In genomic region chr6:55392453-55392852, GRCm38 (mm10) we compare ENCODE assay signal across 9 mouse cellular contexts. TPM values are rescaled to one million over a fixed set of nuclear protein-coding genes. Genes with fewer than 3 reads are reported as not detected.
A peak's percentile ranks its signal among the peaks of the same experiment; 100 is the strongest.
DNase-seq lines count a peak whose midpoint lies in the region; ATAC-seq lines count a peak whose summit lies in the region.
"Had no signal": no experiment of that assay in that cellular context is flagged by ENCODE, and none has a peak within 500 bp of the region (broad histone marks: within the 10 kb centered on the region; RNA-seq: fewer than 3 reads in every experiment).

No protein-coding gene starts in this region.

- no peaks in the 10 kb centered on the region for H3K36me3 ChIP-seq in forebrain, embryonic 10.5 days (replicated peaks)
- no peaks in the 10 kb centered on the region for H3K36me3 ChIP-seq in forebrain, embryonic 13.5 days (ENCODE audit: poor library complexity, severe bottlenecking)
- no peaks in the 10 kb centered on the region for H3K36me3 ChIP-seq in intestine, embryonic 16.5 days (ENCODE audit: control insufficient read depth, insufficient read depth, low read length)
- no peaks in the 10 kb centered on the region for H3K36me3 ChIP-seq in midbrain, embryonic 12.5 days

- no peak overlapping the region for H3K9ac ChIP-seq in forebrain, embryonic 13.5 days
- no peak overlapping the region for H3K9ac ChIP-seq in intestine, embryonic 16.5 days (ENCODE audit: low read depth, low read length)
- H3K9ac ChIP-seq in midbrain, embryonic 12.5 days (replicated peaks): no peak overlapping the region

- peaks cover 34% of the 10 kb centered on the region for H3K4me1 ChIP-seq in forebrain, embryonic 10.5 days
- peaks cover 73% of the 10 kb centered on the region for H3K4me1 ChIP-seq in forebrain, embryonic 13.5 days
- H3K4me1 ChIP-seq in intestine, embryonic 16.5 days (ENCODE audit: control insufficient read depth, insufficient read depth, low read length): peaks cover 10% of the 10 kb centered on the region
- peaks cover 42% of the 10 kb centered on the region for H3K4me1 ChIP-seq in midbrain, embryonic 12.5 days

- H3K27me3 ChIP-seq in forebrain, embryonic 10.5 days (ENCODE audit: poor library complexity, severe bottlenecking): peaks cover 14% of the 10 kb centered on the region; the same call in 1 of the 2 replicates
- no peaks in the 10 kb centered on the region for H3K27me3 ChIP-seq in forebrain, embryonic 13.5 days
- no peaks in the 10 kb centered on the region for H3K27me3 ChIP-seq in intestine, embryonic 16.5 days (replicated peaks; ENCODE audit: control insufficient read depth, insufficient read depth, low read length)
- H3K27me3 ChIP-seq in midbrain, embryonic 12.5 days: peaks cover 13% of the 10 kb centered on the region; the same call in 1 of the 2 replicates

- no peaks in the 10 kb centered on the region for H3K9me3 ChIP-seq in forebrain, embryonic 10.5 days
- no peaks in the 10 kb centered on the region for H3K9me3 ChIP-seq in forebrain, embryonic 13.5 days (replicated peaks)
- H3K9me3 ChIP-seq in intestine, embryonic 16.5 days (ENCODE audit: control insufficient read depth, low read length): no peaks in the 10 kb centered on the region
- H3K9me3 ChIP-seq in midbrain, embryonic 12.5 days: no peaks in the 10 kb centered on the region

- no peak overlapping the region for H3K4me3 ChIP-seq in forebrain, embryonic 10.5 days
- H3K4me3 ChIP-seq in forebrain, embryonic 13.5 days: no peak overlapping the region
- H3K4me3 ChIP-seq in intestine, embryonic 16.5 days (ENCODE audit: low read length): no peak overlapping the region
- H3K4me3 ChIP-seq in midbrain, embryonic 12.5 days: no peak overlapping the region
- H3K4me3 ChIP-seq: megakaryocyte, embryonic 14.5 days had no signal

- intact Hi-C loops in left cerebral cortex, postnatal 25 days (cut with DNase I): loop anchor here (1.0 to 10.0 kb wide), 3 partner anchors 113 to 412 kb away; no protein-coding TSS in a partner anchor

- no peak overlapping the region for H3K27ac ChIP-seq in forebrain, embryonic 10.5 days
- no peak overlapping the region; the same call in 1 of the 2 replicates for H3K27ac ChIP-seq in forebrain, embryonic 13.5 days
- H3K27ac ChIP-seq in intestine, embryonic 16.5 days (ENCODE audit: low read length): no peak overlapping the region
- H3K27ac ChIP-seq in midbrain, embryonic 12.5 days (replicated peaks): no peak overlapping the region

- ATAC-seq in forebrain, embryonic 13.5 days: no peak
- ATAC-seq in intestine, embryonic 16.5 days: peak; percentile 45; the same call in 1 of the 2 replicates
- peak; percentile 45 for ATAC-seq in midbrain, embryonic 12.5 days (ENCODE audit: low FRiP score, low read depth)

- DNase-seq in forebrain, embryonic 10.5 days (ENCODE audit: extremely low spot score, low spot score): peak; percentile 78
- peak; percentile 93 to 97 for DNase-seq in cerebellum, postnatal 14 days
- peak; percentile 88 for DNase-seq in gastrocnemius, postnatal 10 days
- peak; percentile 76 to 77 for DNase-seq in left cerebral cortex, postnatal 25 days (ENCODE audit: low spot score in 2 of 2)
- peak; percentile 63 to 82 for DNase-seq in spleen, postnatal 10 days (ENCODE audit: low spot score in 2 of 2)

- no peak overlapping the region for H3K4me2 ChIP-seq in forebrain, embryonic 13.5 days
- H3K4me2 ChIP-seq in intestine, embryonic 16.5 days (ENCODE audit: low read depth, low read length): no peak overlapping the region
- H3K4me2 ChIP-seq in midbrain, embryonic 12.5 days (replicated peaks): no peak overlapping the region

- WGBS in forebrain, embryonic 10.5 days: 24% methylated on average over 4 of the region's 4 CpGs
- 15% methylated on average over 4 of the region's 4 CpGs for WGBS in forebrain, embryonic 13.5 days
- 8% methylated on average over 4 of the region's 4 CpGs for WGBS in intestine, embryonic 16.5 days
- WGBS in midbrain, embryonic 12.5 days: 9% methylated on average over 4 of the region's 4 CpGs

RNA-seq across cellular contexts. Expression of gene Ghrhr, which starts 16.4 kb away (rescaled TPM):
- not detected in 2 replicates for polyA plus RNA-seq in forebrain, embryonic 10.5 days (2016; fragmentation: Nextera tagmentation; extraction: Ambion mirVana)
- polyA plus RNA-seq in forebrain, embryonic 13.5 days (2015; fragmentation: Nextera tagmentation; extraction: Ambion mirVana): not detected in 2 replicates
- not detected for total RNA-seq in gastrocnemius, postnatal 10 days (2021)
- polyA plus RNA-seq in intestine, embryonic 16.5 days (2015; fragmentation: Nextera tagmentation; extraction: Ambion mirVana): 0.32 and 0.46 TPM in 2 replicates
- total RNA-seq in left cerebral cortex, postnatal 25 days (2021): not detected
- polyA plus RNA-seq in midbrain, embryonic 12.5 days (2016; fragmentation: Nextera tagmentation; extraction: Ambion mirVana): not detected in 2 replicates

RNA-seq across cellular contexts. Expression of gene Aqp1, which starts 56.2 kb away (rescaled TPM):
- polyA plus RNA-seq in forebrain, embryonic 10.5 days (2016; fragmentation: Nextera tagmentation; extraction: Ambion mirVana): 0.65 and 0.93 TPM in 2 replicates
- polyA plus RNA-seq in forebrain, embryonic 13.5 days (2015; fragmentation: Nextera tagmentation; extraction: Ambion mirVana): 1.7 and 4.2 TPM in 2 replicates
- 100 to 1,000 TPM; 127 to 167 TPM for total RNA-seq in gastrocnemius, postnatal 10 days (2021)
- polyA plus RNA-seq in intestine, embryonic 16.5 days (2015; fragmentation: Nextera tagmentation; extraction: Ambion mirVana): 21.8 and 23.2 TPM in 2 replicates
- total RNA-seq in left cerebral cortex, postnatal 25 days (2021): 1 to 10 TPM; 1.3 to 2.5 TPM
- 5.0 and 7.9 TPM in 2 replicates for polyA plus RNA-seq in midbrain, embryonic 12.5 days (2016; fragmentation: Nextera tagmentation; extraction: Ambion mirVana)

RNA-seq across cellular contexts. Expression of gene Adcyap1r1, which starts 59.3 kb away (rescaled TPM):
- 3.4 and 3.9 TPM in 2 replicates for polyA plus RNA-seq in forebrain, embryonic 10.5 days (2016; fragmentation: Nextera tagmentation; extraction: Ambion mirVana)
- 18.6 and 21.6 TPM in 2 replicates for polyA plus RNA-seq in forebrain, embryonic 13.5 days (2015; fragmentation: Nextera tagmentation; extraction: Ambion mirVana)
- 1 to 10 TPM; 4.1 to 7.5 TPM for total RNA-seq in gastrocnemius, postnatal 10 days (2021)
- 3.8 and 4.4 TPM in 2 replicates for polyA plus RNA-seq in intestine, embryonic 16.5 days (2015; fragmentation: Nextera tagmentation; extraction: Ambion mirVana)
- 100 to 1,000 TPM; 108 to 116 TPM for total RNA-seq in left cerebral cortex, postnatal 25 days (2021)
- polyA plus RNA-seq in midbrain, embryonic 12.5 days (2016; fragmentation: Nextera tagmentation; extraction: Ambion mirVana): 29.8 and 30.5 TPM in 2 replicates
